Mouse (Mus musculus): ENCODE data around the gene Dnajb1.

The Dnajb1 gene

DNA sequence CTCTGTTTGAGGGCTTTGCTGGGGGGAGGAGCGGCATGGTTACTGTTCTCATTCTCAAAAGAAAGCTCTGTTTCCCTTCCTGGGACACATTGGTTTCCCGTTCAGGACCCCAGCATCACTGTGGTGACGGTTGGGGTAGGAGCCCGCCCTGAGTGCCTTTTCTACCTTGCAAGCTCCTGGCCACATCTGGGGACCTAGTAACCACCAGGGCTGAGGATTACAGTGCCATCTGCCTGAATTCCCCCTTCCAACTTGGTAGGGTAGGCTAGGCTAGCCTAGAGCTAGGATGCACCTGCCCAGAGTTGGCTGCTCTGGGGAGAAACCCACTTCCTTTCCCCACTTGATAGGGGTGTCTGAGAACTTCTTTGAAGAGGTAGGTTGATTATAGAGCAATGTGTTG lies 3.9 kb downstream of the Dnajb1 start:
- DNase-seq (ENCODE audit: low read depth), result no peak

DNA sequence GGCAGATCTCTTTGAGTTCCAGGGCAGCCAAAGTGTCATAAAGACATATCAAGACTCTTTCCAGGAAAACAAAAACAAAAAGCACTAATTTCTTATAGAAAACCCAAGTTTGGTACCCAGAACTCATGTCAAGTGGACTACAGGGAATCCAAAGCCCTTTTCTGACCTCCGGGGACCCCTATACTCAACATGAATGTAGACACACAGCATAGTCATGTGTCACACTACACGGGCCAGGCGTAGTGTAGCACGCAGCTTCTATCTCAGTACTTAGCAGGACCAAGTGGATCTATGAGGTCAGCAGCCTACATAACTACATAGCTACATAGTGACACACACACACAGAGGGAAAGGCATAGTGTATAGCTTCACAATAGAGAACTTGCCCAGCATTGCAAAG lies 5.7 kb downstream of the Dnajb1 start:
- DNase-seq (ENCODE audit: low read depth), result no peak

DNA sequence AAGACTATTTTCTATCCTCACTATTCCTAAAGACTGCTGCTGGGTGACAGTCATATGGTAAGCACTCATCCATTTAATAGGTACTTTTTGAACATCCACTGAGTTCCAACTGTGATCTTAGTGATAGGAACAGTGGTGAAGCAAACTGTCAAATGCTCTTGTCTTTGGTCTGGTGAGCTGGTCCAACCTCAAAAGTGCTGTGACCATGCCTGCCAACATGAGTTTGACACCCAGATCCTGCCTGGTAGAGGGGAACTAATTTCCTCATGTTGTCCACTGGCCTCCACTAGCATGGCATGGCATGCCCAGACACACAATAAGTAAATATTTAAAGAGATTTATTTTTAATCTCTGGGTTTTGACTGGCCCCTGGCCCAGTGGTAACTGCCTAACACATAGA lies 8.6 kb downstream of the Dnajb1 start:
- no peak for DNase-seq (ENCODE audit: low read depth)

DNA sequence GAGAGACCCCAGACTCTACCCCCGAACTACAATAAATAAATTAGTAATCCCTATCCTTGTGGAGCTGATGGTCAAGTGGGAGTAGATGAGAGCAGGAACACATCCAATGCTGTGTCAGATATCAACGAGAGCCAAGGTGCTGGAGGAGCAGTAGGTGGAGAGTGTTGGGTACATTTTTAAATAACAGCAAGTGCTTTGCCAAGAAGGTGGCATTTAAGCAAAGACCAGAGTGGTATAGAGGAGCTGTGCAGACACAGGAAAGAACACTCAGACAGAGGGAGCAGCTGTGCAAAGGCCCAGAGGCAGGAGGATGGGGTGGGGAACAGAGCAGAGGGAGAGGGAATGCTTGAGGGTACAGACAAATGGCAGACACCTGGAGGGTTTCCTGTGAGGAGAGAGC lies 9.1 kb downstream of the Dnajb1 start:
- no peak for DNase-seq (ENCODE audit: low read depth)

DNA sequence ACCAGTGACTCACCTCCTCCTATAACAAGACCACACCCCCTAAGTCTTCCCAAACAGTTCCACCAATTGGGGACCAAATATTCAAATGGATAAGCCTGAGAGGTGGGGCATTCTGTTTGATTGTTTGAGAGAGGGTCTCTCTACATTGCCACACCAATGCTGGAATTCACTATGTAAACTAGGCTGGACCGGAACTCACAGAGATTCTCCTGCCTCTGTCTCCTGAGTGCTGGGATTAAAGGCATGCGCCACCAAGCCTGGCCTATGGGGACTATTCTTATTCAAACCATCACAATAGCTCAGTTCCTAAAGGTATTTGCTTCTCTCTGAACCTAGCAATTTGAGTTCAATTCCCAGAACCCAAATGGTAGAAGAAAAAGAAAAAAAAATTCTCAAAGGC lies 10.6 kb downstream of the Dnajb1 start:
- no peak for DNase-seq (ENCODE audit: low read depth)

DNA sequence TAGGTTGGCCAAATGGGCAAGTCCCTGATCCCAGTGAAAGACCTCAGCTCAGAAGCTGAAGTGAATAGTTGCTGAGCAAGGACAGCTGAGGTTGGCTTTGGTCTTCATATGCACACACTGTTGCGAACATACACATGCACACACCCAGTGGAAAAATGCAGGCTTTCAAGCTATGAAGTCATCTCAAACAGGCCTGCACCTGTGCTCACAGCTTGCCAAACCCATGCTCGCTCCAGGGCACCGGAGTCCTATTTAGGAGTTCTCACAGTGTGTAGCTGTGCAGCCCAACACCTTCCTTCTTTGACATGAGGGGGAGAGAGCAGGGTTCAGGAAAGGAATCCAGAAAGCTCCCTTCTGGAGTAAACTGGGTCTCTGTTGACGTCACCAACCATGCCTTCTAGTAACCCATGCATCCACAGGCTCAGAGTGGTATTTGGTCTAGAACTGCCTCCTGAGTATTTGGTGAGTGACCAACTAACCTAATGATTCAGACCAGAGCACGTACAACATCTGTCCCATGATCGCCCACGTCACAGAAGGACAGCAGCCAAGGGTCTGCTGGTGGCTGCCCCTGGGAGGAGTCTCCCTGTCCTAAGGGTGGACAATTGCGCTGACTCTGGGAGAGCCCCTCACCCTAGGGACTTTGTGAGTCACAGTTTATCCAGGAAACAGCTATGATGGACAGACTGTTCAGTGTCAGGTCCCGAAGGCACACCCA lies 11.7 kb downstream of the Dnajb1 start:
- no peak for DNase-seq (ENCODE audit: low read depth)

DNA sequence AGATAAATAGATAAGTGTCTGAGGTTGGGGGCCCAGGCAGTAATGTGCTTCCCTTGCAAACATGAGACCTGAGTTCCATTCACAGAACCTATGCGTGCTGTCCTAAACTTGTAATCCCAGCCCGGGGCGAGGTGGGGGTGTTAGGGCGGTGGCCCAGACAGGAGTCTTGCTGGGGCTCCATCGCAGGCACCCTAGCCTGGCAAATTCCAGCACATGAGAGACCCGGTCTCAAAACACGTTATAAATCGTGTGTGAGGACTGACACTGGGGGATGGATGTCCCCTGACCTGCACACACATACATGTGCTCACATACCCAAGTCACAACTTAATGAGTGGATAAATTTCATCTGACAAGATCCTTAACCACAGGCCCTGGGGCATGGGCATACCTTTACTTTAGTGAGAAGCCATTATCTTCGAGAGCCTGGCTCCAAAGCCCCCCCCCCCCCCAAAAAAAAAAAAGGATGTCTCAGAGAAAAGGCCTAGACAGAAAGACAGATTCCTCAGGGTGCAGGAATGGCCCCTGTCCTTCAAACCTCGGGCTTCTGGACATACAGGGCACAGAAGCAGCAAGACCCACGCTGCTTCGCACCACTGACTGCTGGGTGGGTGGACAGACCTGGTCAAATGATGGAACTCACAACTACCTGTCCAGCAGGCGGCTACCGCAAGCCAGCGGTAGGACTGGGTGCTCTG lies 13.8 kb downstream of the Dnajb1 start:
- no peak for DNase-seq (ENCODE audit: low read depth)

DNA sequence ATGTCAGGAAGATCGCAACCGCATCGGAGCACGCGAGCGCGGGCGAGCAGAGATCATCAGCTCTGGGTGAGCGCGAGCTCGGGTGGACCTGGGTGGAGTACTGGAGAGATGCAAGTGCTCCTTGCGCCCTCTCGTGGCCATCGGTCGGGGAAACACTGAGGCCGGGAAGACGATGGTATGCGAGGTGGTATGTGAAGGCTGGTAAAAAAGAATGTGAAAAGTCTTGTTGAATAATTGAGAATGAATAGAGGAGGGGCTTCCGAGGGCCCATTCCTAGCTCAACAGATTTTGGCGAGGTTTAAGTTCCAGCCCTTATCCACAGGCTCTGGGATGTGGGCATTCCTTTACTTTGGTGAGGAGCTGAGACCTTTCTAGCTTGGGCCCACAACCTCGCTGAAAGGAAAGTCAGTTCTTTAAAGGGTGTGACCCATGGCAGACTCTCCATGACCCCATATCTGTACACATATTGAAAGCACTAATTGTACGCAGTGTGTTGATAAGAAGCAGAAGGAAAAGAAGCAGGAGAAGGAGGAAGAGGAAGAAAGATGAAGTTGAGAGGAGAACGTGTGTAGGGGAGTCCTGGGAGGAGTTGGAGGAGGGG lies 14.5 kb downstream of the Dnajb1 start:
- peak; percentile 93 for DNase-seq (ENCODE audit: low read depth)

DNA sequence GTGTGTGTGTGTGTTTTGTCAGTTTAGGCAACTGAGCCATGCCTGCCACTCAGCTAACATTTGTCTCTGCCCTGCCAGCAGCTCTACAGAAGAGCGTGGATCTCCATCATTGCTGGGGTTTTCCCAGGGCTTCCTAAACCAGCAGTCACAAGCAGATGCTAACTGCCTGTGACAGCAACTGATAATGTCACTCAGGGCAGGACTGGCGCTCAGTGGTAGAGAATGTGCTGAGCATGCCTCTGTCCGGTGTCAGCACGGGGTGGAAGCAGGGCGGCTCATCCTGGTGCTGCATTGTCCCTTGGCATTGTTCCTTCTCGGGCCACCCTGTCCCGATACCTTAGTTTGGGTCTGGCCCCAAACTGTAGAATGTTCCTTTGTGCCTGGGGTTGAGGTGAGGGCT lies 15.6 kb downstream of the Dnajb1 start:
- peak; percentile 51 for DNase-seq (ENCODE audit: low read depth)

DNA sequence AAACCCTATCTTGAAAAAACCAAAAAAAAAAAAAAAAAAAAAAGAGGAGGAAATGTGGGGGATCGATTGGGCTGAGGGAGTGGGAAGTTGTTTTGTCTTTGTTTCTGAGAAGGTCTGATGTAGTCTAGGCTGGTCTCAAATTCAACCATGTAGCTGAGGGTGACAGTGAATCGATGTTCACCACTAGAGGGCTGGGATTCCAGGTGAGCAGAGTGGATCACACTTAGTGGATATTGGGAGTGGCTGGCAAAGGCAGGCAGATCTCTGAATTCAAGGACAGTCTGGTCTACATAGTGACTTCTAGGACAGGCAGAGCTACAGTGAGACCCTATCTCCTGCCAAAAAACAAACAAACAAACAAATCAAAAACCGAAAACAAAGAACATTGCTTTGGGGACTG lies 16.7 kb downstream of the Dnajb1 start:
- no peak for DNase-seq (ENCODE audit: low read depth)

DNA sequence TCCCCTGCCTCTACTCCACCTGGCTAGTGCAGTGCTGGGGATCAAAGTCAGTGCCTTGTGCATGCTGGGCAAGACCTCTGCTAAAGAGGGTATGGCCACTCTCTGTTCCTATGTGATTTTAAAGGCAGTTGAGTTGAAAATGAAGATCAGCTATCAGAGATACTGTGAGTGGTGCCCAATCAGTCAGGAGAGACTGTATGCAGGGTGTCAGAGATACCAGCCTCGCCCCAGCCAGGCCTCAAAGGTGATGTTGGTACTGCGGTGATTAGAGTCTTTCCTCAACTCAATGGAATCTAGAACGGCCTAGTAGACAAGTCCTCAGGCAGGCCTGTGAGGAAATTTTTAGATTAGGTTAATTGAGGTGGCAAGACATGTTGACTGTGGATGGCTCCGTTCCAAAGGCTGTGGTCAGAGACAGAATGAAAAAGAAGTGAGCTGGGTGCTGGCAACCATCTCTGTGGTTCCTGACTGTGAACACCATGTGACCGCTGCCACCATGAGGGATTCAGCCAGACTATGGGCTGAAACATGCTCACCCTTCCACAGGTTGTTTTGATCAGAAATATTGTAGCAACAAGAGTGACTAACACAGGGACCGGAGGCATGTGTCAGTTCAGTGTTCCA lies 17.8 kb downstream of the Dnajb1 start:
- DNase-seq (ENCODE audit: low read depth), result no peak

DNA sequence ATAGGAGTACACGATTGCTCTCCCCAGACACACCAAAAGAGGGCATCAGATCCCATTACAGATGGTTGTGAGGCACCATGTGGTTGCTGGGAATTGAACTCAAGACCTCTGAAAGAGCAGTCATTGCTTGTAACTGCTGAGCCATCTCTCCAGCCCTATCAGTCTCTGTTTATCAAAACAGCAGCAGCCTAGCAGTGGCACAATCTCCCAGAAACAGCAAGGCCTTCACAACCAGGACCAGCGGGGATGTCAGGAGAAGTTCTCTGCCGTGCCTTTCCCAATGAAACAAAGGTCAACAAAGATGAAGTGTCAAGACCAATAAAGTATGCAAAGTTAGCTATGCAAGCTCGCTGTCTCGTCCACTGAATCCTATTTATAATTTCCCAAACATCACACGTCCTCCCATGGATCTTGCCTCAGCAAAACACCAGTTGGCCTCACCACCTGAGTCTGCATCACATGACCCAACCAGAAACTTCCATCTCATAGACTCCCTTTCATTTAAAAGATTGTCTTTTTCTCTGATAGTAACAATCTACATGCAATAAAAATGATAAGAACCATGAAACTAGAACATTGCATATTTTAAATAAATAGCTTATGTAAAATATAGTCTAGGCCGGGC lies 24.2 kb downstream of the Dnajb1 start:
- no peak for DNase-seq (ENCODE audit: low read depth)

DNA sequence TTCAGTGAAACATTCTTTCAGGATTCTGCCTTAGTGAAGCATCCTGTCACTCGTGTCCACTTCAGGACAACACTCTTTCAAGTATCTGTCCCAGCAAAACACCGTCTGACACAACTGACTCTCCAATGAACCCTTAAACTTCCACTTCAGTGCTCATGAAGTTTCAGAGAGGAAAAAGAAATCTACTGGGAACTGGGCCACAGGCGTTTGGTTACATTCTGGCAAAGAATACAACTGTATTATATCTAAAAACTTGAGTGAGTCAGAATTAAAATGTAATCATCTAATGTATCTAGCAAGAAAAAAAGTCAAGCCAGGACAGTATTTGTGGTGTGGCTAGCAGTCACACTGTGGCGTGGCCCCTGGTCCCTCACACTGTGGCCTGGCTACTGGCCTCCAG lies 30.9 kb downstream of the Dnajb1 start:
- DNase-seq (ENCODE audit: low read depth), result no peak

DNA sequence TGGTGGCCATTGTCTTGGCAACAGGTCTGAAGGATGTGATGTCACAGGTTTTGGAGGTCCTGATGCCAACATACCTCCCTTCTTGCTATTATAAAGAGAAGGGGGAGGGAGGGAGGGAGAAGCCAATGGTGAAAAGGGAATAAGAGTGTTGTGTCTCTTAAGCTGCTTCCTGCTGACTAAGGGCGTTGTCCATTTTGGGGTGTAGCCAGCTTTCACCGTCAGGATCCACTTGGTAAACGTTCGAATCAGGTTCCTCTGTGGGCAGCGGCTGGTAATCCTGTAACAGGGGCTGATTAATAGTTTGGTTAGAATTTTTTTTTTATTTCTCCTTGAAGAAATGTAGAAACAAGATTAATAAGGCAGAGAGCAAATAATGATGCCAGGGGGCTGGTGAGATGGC lies 31.7 kb downstream of the Dnajb1 start:
- no peak for DNase-seq (ENCODE audit: low read depth)

DNA sequence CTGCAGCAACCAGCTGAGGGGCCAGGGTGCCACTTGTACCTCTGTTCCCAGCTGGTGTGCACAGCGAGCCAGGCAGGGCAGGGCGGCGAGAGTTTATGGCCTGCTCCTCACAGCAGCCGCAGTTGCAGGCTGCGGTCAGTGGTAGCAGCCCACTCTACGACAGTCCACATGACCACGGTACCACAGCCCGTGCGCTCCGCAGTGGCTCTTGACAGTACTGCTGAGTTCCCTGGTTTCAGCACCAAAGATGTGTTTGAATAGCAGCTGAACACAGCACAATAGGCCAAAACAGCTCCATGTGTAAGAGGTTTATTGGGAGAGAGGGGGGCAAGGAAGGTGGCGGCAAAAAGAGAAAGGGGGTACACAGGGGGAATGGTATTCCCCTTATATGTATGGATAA lies 39.5 kb downstream of the Dnajb1 start:
- no peak for DNase-seq (ENCODE audit: low read depth)

DNA sequence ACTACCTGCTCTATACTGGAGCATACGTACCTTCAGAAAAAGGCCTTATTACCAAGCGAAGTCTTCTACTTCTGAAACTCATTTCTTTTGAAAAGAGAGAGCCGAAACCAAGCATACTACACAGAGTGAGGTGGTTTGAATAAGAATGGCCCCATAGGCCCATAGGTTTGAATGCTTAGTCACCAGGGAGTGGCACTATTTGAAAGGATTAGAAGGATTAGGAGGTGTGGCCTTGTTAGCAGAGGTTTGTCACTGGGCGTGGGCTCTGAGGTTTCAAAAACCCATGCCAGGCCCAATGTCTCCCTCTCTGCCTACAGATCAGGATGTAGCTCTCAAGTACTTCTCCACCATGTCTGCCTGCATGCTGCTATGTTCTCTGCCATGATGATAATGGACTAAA lies 40.0 kb downstream of the Dnajb1 start:
- no peak for DNase-seq (ENCODE audit: low read depth)

DNA sequence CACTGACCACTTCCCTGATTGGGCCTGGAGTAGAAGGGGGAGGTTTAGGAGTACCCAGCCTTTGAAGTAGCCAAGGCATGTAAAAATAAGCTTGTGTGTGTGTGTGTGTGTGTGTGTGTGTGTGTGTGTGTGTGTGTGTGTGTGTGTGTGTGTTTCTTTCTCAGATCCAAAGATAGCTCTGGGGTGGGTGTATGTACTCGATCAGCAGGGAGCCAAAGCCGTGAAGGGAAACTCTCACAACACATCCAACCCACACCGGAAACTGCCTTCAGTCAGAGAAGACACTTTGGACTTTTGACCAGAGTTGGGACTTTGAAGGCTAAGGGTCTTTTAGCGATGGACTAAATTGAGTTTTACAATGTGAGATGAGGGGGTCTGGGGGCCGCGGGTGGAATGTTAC lies 41.7 kb downstream of the Dnajb1 start:
- no peak for DNase-seq (ENCODE audit: low read depth)

DNA sequence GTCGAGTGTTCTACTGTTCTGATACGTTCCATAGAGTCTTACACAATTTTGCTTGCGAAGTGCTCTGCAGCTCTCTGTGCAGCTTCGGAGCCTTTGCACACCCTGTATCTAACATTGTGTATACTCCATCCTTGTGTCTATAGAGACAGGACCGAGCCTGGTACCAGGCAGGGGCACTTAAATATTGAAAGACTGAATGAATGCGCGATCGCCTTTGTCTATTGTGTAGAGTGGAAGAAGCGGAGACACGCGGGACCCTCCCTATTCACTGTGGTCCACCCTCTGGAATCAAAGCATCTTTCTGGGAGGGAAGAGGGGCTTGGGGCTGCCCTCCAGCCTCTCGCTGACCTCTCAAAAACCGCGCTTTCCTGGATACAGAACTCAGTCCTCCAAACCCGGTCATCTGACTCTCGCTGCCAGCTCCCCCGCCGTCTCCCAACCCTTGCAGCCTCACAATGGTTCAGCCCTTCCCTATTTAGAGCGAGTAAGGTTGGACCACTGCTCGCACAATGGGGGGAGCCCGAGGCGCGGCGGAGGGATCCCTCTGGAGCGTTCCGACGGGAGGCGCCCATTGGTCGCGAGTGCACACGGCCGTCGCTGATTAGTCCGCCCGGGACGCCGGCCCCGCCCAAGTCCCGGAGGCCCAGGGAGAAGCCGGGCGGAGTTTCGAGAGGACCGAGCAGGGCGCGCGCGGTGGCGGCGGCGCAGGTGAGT lies 44.2 kb downstream of the Dnajb1 start, which contains the start of gene Gipc1:
Gene Gipc1, plus strand, starts transcription at position 648 of the 714 bp plus-strand sequence.
- peak; percentile 97 for DNase-seq (ENCODE audit: low read depth)

DNA sequence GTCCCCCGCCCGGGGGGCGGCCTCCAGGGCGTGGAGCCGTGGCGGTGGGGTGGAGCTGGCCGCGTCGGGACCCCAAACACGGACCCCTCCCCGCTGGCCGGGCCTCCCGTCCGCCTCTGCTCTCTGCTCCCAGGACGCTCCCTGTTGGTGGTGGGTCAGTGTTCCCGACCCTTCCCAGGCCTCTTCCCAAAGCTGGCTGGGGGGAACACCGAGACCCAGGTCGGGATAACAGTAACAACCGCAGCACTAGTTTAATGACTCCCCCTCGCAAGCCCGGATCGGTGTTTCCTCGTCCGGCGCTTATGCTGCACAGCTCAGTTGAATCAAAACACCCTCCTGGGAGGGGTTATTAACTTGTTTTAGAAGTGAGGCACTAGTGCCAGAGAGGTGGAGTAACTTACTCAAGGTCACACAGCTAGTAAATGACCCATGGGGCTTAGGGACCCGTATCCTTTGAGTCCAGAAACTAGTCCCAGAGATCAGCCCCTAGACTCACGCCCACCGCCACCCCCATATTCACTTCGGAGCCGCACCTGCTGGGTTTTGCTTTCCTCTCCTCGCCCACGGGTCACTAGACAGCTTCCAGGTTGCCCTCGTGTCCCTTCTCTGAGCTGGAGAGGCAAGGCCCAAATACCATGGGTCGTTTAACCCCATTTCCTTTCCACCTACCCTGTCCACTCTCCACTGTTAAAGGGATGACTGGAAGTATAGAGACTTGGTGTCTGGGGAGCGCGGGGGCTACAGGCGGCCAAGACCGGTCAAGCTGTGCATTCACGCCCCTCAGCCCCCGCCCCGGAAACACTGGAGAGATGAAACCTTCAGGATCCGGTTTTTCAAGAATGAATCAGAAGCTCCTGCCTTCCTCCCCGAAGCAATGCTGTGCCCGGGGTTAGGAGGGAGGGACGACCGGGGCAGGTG lies 45.0 kb downstream of the Dnajb1 start:
- DNase-seq (ENCODE audit: low read depth), result no peak

DNA sequence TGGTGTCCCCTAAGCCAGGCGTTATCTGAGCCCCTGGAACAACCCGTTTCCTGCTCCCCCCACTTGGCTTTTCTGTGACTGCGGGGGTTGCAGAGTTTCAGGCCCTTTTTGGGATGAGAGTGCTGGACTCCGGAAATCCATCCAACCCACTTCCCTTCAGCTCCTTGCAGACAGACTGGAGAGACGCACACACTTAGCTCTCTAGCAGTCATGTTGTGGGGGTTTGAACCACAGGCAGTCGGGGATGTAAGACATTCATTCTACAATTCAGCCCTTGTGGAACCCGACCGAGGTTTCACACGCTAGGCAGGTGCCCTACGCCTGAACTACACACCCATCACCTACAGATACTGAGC lies 45.6 kb downstream of the Dnajb1 start:
- no peak for DNase-seq (ENCODE audit: low read depth)

DNA sequence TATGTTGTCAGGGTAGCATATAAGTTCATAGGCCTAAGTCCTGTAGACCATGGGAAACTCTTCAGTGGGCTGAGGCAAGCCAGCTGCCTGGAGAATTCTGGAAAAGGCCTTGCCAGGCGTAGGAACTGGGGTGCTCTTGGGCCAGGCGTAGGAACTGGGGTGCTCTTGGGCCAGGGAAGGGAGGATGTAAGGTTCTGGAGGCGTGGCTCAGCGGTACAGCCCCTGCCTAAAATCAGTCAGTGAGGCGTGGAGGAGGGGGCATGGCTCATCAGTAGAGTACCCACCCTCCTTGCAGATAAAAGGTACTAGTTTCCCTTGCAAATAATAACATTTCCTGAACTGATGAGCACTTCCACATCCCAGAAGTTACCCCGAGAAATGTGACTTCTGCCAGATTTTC lies 46.7 kb downstream of the Dnajb1 start:
- DNase-seq (ENCODE audit: low read depth), result no peak
